Mouse (Mus musculus): ENCODE measurements around the gene Dennd2a.

Gene Dennd2a

GRCm38 (mm10) chr6:39555648-39555945 lies 2.1 kb downstream of the Dennd2a start:
- DNase-seq, result no peak

- no peak for DNase-seq
Measured at GRCm38 (mm10) chr6:39554888-39555647, 2.6 kb downstream of the Dennd2a start.

GRCm38 (mm10) chr6:39551981-39552636 lies 5.6 kb downstream of the Dennd2a start:
- peak; percentile 64 for DNase-seq

- no peak for DNase-seq
Measured at GRCm38 (mm10) chr6:39548030-39548429, 9.6 kb downstream of the Dennd2a start.

GRCm38 (mm10) chr6:39545474-39545873 lies 12.2 kb downstream of the Dennd2a start:
- no peak for DNase-seq

- no peak for DNase-seq
Measured at GRCm38 (mm10) chr6:39543769-39544420, 13.8 kb downstream of the Dennd2a start.

- peak; percentile 94 for DNase-seq
Measured at GRCm38 (mm10) chr6:39542631-39543597, 14.8 kb downstream of the Dennd2a start.

- DNase-seq, result no peak
Measured at GRCm38 (mm10) chr6:39540563-39540962, 17.1 kb downstream of the Dennd2a start.

GRCm38 (mm10) chr6:39539679-39540155 lies 17.9 kb downstream of the Dennd2a start:
- no peak for DNase-seq

- DNase-seq, result no peak
Measured at GRCm38 (mm10) chr6:39538227-39538626, 19.4 kb downstream of the Dennd2a start.

- DNase-seq, result no peak
Measured at GRCm38 (mm10) chr6:39537276-39537675, 20.4 kb downstream of the Dennd2a start.

GRCm38 (mm10) chr6:39536621-39537020 lies 21.0 kb downstream of the Dennd2a start:
- DNase-seq, result no peak

GRCm38 (mm10) chr6:39534944-39535343 lies 22.7 kb downstream of the Dennd2a start:
- no peak for DNase-seq

- DNase-seq, result peak; percentile 78
Measured at GRCm38 (mm10) chr6:39528671-39529535, 28.8 kb downstream of the Dennd2a start.

- DNase-seq, result no peak
Measured at GRCm38 (mm10) chr6:39527811-39528210, 29.9 kb downstream of the Dennd2a start.

GRCm38 (mm10) chr6:39527337-39527784 lies 30.3 kb downstream of the Dennd2a start:
- DNase-seq, result no peak

GRCm38 (mm10) chr6:39526797-39527196 lies 30.9 kb downstream of the Dennd2a start:
- no peak for DNase-seq

GRCm38 (mm10) chr6:39523161-39523560 lies 34.5 kb downstream of the Dennd2a start:
- no peak for DNase-seq

- DNase-seq, result no peak
Measured at GRCm38 (mm10) chr6:39522425-39522824, 35.2 kb downstream of the Dennd2a start.

GRCm38 (mm10) chr6:39515739-39516131 lies 41.9 kb downstream of the Dennd2a start:
- peak; percentile 66 for DNase-seq

- DNase-seq, result no peak
Measured at GRCm38 (mm10) chr6:39515040-39515738, 42.5 kb downstream of the Dennd2a start.
